Mouse (Mus musculus) left cerebral cortex, postnatal 10 days (tissue): Measurements from ENCODE around the gene Supt20. TPM values are rescaled to one million over a fixed set of nuclear protein-coding genes. Genes with fewer than 3 reads are reported as not detected.

ENCODE experiments used
- DNase-seq, 2 experiments: peaks; one replicate each; pipeline ENCODE4 v3.0.0; 2021 to 2022; ENCODE audit warnings: low spot score in 2 of 2, mixed read lengths in 1 of 2; ENCODE audit errors: extremely low spot score in 1 of 2
- intact Hi-C: fragments of 180-260 bp; cut with DNase I; formaldehyde crosslinking; loops from one replicate; pipeline ENCODE4 v1.15.1; 2025
- total RNA-seq, 2 experiments: library from RNA; stranded (reverse); gene quantifications; 2 replicates each; pipeline ENCODE4 v1.2.3; 2021

Supt20 gene
- total RNA-seq, 2 experiments from 2014 or later: 45.7 to 54.1 TPM

DNA sequence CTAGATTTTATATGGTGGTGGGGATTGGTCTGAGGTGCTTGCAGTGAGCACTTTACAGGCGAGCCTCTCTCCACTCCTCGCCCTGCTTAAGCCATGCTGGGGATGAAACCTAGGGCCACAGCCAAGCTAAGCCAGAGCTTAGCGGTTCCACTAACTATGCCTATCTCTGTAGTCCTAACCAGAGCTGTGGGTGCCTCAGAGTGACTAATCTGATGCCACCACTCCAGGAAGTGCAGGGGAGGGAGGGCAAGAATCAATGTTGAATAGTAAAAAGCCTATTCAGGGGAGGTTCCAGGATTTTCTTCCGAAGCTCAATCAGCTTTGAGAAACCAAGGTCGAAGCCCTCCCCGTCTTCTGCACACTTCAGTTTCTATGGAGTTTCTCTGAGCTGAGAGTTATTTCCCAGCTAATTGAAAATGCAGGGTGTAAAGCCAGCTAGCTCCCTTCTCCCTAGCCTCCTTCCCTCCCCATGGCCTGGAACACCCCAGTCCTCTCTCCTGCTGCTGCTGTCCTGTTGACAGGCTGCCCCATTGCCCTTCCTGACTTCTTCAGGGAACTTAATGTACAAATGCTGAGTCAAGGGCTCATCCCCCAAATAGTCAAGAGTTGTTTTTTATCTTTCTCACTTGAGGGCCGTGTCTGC lies 83.5 kb downstream of the Supt20 start:
- no peak for DNase-seq
- intact Hi-C loops: no loop called here

Other genes starting within 250 kb of the Supt20 start
- not detected for gene Gm21958, start 21.5 kb downstream of the Supt20 start, total RNA-seq
- 10 to 100 TPM; 34.9 to 36.3 TPM for gene Exosc8, start 42.6 kb downstream of the Supt20 start, total RNA-seq
- 10 to 100 TPM; 24.3 to 25.6 TPM for gene Alg5, start 42.7 kb downstream of the Supt20 start, total RNA-seq
- 1 to 10 TPM; 4.8 to 5.1 TPM for gene Smad9, start 62.8 kb downstream of the Supt20 start, total RNA-seq
- gene Rfxap, start 115.0 kb downstream of the Supt20 start, total RNA-seq: 10 to 100 TPM; 56.6 to 57.7 TPM
- 10 to 100 TPM; 32.1 to 36.4 TPM for gene Sertm1, start 223.1 kb downstream of the Supt20 start, total RNA-seq